Mouse (Mus musculus) erythroblast, embryonic 14.5 days (primary cell): ENCODE data around the gene Dram1.

Source experiments
- GATA1 ChIP-seq: IDR thresholded peaks from 2 replicates; pipeline ENCODE4 v1.6.1; 2012; ENCODE audit warnings: low read length, inconsistent platforms, mixed read lengths
- TAL1 ChIP-seq: IDR thresholded peaks from 3 replicates; pipeline ENCODE4 v1.6.1; 2012; ENCODE audit warnings: low read length, inconsistent platforms, mixed read lengths

DNA sequence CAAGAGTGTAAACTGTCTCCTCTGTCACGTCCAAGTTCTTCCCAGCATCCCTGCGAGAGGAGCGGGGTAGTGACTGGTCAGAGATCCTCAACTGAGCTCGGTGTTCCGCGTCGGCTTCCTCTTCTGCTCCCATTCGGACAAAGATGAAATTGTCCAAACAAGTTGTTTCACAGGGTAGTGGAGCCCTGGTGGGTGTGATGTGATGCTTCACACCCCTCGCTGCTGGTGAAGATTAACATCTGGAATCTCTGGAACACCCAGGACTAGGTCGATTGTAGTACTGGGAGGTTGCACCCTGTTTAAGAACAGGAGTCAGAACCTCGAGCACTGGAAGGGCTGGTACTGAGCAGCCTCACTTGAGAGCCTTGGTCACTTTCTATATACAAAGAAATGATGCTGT lies 75.8 kb downstream of the Dram1 start:
- TF ChIP-seq TAL1 (no peak), GATA1 (no peak)
